Mouse (Mus musculus) hindbrain, postnatal 0 days (tissue): ENCODE data around the gene Fjx1. TPM values are rescaled to one million over a fixed set of nuclear protein-coding genes. Genes with fewer than 3 reads are reported as not detected.

Experiments
- ATAC-seq: fragments of 200-750 bp; cut with Nextera tagmentation; 2 replicates; pipeline ENCODE4 v1.8.0; 2017; ENCODE audit warnings: mild to moderate bottlenecking, moderate TSS enrichment, moderate library complexity
- DNase-seq: peaks from one replicate; pipeline ENCODE4 v3.0.0-alpha.2; 2015; ENCODE audit warnings: low spot score
- H3K27ac ChIP-seq: fragments of 300-500 bp; sonication (generic); 2 replicates; pipeline ENCODE4 v1.5.1; 2014; ENCODE audit warnings: mild to moderate bottlenecking
- H3K27me3 ChIP-seq: fragments of 300-500 bp; sonication (generic); 2 replicates; pipeline ENCODE4 v1.6.1; 2014; ENCODE audit warnings: low read length, mixed read lengths; ENCODE audit not compliant: insufficient read depth
- H3K36me3 ChIP-seq: fragments of 300-500 bp; sonication (generic); 2 replicates; pipeline ENCODE4 v1.6.1; 2014; ENCODE audit warnings: low read length, mixed read lengths; ENCODE audit not compliant: insufficient read depth
- H3K4me1 ChIP-seq: fragments of 300-500 bp; sonication (generic); 2 replicates; pipeline ENCODE4 v1.6.1; 2014; ENCODE audit warnings: antibody characterized with exemption, low read length, mixed read lengths; ENCODE audit not compliant: insufficient read depth
- H3K4me2 ChIP-seq: fragments of 300-500 bp; sonication (generic); 2 replicates; pipeline ENCODE4 v1.6.1; 2014; ENCODE audit warnings: low read depth, mild to moderate bottlenecking, low read length, moderate library complexity, mixed read lengths
- H3K4me3 ChIP-seq: fragments of 300-500 bp; sonication (generic); 2 replicates; pipeline ENCODE4 v1.5.1; 2014; ENCODE audit warnings: low read length
- H3K9ac ChIP-seq: fragments of 300-500 bp; sonication (generic); replicated peaks from 2 replicates; pipeline ENCODE4 v1.6.1; 2014; ENCODE audit warnings: mild to moderate bottlenecking, low read length, moderate library complexity, mixed read lengths
- H3K9me3 ChIP-seq: fragments of 300-500 bp; sonication (generic); 2 replicates; pipeline ENCODE4 v1.6.1; 2016; ENCODE audit warnings: low read length, mixed read lengths
- CTCF ChIP-seq: IDR thresholded peaks from 2 replicates; pipeline ENCODE4 v1.5.1; 2016; ENCODE audit warnings: antibody characterized with exemption, control low read depth, low read depth
- WGBS: fragments of 180-500 bp; shearing (Covaris S2); extraction: QIAGEN DNeasy Blood & Tissue Kit; methylation state at CpG from one replicate; pipeline ENCODE4 v1.1.7; 2014; 5-methylcytosine and 5-hydroxymethylcytosine counted together
- polyA plus RNA-seq: library from polyadenylated mRNA; unstranded; fragments of >200 nt; fragmentation: Nextera tagmentation; extraction: Ambion mirVana; gene quantifications from 2 replicates; pipeline ENCODE4 v1.2.1, GENCODE M21; 2015
- total RNA-seq: library from RNA; depleted of rRNA; stranded (reverse); fragments of >200 nt; gene quantifications from 2 replicates; pipeline ENCODE4 v1.2.3, GENCODE M21; 2014; rRNA removed

Gene Fjx1
- total RNA-seq (77.8 and 92.0 TPM in 2 replicates), polyA plus RNA-seq (27.2 and 30.1 TPM in 2 replicates)

GRCm38 (mm10) chr2:102451671-102452549, at the start of gene Fjx1:
Gene Fjx1 (minus strand): TSS chr2:102452499.
- DNase-seq (peak; percentile 92), ATAC-seq (peak; percentile 86)
- Histone ChIP-seq H3K9ac (peak within 1 kb of the TSS; percentile 82), H3K27me3 (no peaks in the 10 kb centered on the region), H3K4me3 (peak within 1 kb of the TSS; percentile 83), H3K4me2 (peak within 1 kb of the TSS; percentile 96), H3K27ac (peak within 1 kb of the TSS; percentile 71), H3K4me1 (no peaks in the 10 kb centered on the region; the same call in 1 of the 2 replicates), H3K36me3 (no peaks in the 10 kb centered on the region), H3K9me3 (no peaks in the 10 kb centered on the region)
- 1% methylated on average over 33 of the region's 49 CpGs for WGBS
- no peak for TF ChIP-seq CTCF

- Histone ChIP-seq H3K4me2 (no peak overlapping the region), H3K9ac (no peak overlapping the region), H3K27ac (no peak overlapping the region), H3K36me3 (no peaks in the 10 kb centered on the region), H3K9me3 (no peaks in the 10 kb centered on the region), H3K4me3 (no peak overlapping the region), H3K27me3 (no peaks in the 10 kb centered on the region), H3K4me1 (no peaks in the 10 kb centered on the region)
- TF ChIP-seq CTCF, result no peak
- DNase-seq (no peak), ATAC-seq (no peak)
- WGBS, result 64% methylated on average over 4 of the region's 4 CpGs
Observed at GRCm38 (mm10) chr2:102500001-102500689, 47.8 kb upstream of the Fjx1 start.

- H3K4me3 ChIP-seq, result no peak overlapping the region
- H3K27me3 ChIP-seq, result no peaks in the 10 kb centered on the region
- WGBS, result 28% methylated on average over 3 of the region's 3 CpGs
- no peak overlapping the region for H3K27ac ChIP-seq
- peaks cover 6% of the 10 kb centered on the region; the same call in 1 of the 2 replicates for H3K4me1 ChIP-seq
- DNase-seq (no peak), ATAC-seq (0 out of 2 replicates have a peak, but pooled peaks have one; percentile 29)
- H3K4me2 ChIP-seq, result no peak overlapping the region
- no peaks in the 10 kb centered on the region for H3K36me3 ChIP-seq
- no peak overlapping the region for H3K9ac ChIP-seq
- TF ChIP-seq CTCF, result no peak
- no peaks in the 10 kb centered on the region for H3K9me3 ChIP-seq
Observed at GRCm38 (mm10) chr2:102480738-102481137, 28.4 kb upstream of the Fjx1 start.

- ATAC-seq, result peak; percentile 80
- Histone ChIP-seq H3K4me3 (no peak overlapping the region), H3K9me3 (no peaks in the 10 kb centered on the region), H3K4me1 (peaks cover 7% of the 10 kb centered on the region; the same call in 1 of the 2 replicates), H3K36me3 (no peaks in the 10 kb centered on the region), H3K9ac (no peak overlapping the region), H3K4me2 (no peak overlapping the region), H3K27ac (peak overlapping the region; percentile 45; the same call in 1 of the 2 replicates), H3K27me3 (no peaks in the 10 kb centered on the region)
- peak; percentile 47 for DNase-seq
- 20% methylated on average over 2 of the region's 2 CpGs for WGBS
- no peak for TF ChIP-seq CTCF
Observed at GRCm38 (mm10) chr2:102476101-102476500, 23.8 kb upstream of the Fjx1 start.

- no peaks in the 10 kb centered on the region for H3K9me3 ChIP-seq
Observed at GRCm38 (mm10) chr2:102468645-102469044, 16.3 kb upstream of the Fjx1 start.

GRCm38 (mm10) chr2:102464342-102464732, 12.0 kb upstream of the Fjx1 start:
- Histone ChIP-seq H3K9me3 (no peaks in the 10 kb centered on the region), H3K36me3 (no peaks in the 10 kb centered on the region), H3K4me3 (no peak overlapping the region), H3K4me2 (no peak overlapping the region), H3K27me3 (no peaks in the 10 kb centered on the region), H3K9ac (no peak overlapping the region), H3K4me1 (no peaks in the 10 kb centered on the region), H3K27ac (peak overlapping the region; percentile 71)
- 42% methylated on average over 2 of the region's 2 CpGs for WGBS
- 0 out of 2 replicates have a peak, but pooled peaks have one; percentile 3 for ATAC-seq
- TF ChIP-seq CTCF, result no peak
- DNase-seq, result no peak

More at GRCm38 (mm10) chr2:102468645-102469044, 16.3 kb upstream of the Fjx1 start:
- H3K27me3 ChIP-seq, result no peaks in the 10 kb centered on the region
- no peak overlapping the region for H3K9ac ChIP-seq
- H3K4me1 ChIP-seq, result no peaks in the 10 kb centered on the region
- no peak overlapping the region for H3K4me2 ChIP-seq
- 75% methylated on average over 3 of the region's 3 CpGs for WGBS
- no peak for TF ChIP-seq CTCF
- DNase-seq (no peak), ATAC-seq (no peak)
- no peaks in the 10 kb centered on the region for H3K36me3 ChIP-seq
- H3K27ac ChIP-seq, result no peak overlapping the region
- H3K4me3 ChIP-seq, result no peak overlapping the region
